Mouse (Mus musculus): ENCODE measurements at regions not wholly inside any gene's neighbourhood (a gene's known extent, or its start where the extent isn't known, plus 50 kb on each side); places are given as distances from the start of the nearest gene placed in this dataset.

DNA sequence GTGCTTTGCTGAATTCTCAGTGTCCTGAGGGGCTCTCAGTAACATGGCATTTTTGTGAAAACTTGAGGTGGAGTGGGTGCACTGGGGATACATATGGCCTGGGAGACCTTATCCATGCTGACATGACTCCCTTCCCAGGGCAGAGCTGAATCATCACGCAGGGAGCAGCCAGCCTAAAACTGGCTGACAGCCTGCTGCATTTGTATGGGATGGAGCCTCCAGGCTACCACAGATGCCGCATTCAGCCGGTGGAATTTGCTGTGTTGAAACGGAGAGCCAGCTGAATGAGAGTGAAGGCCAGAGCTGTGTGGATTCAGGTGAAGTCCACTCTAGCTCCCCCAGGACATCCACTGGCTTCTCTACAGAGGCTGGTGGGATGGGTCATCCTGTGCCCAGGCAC lies 85.9 kb upstream of the Prickle1 start:
- TF ChIP-seq POLR2A (IDR thresholded peaks at IDR 0.05; ENCODE audit: borderline replicate concordance, extremely low read depth, low read depth, low read length): no peak
- no peak for TF ChIP-seq CTCF (IDR thresholded peaks at IDR 0.05; ENCODE audit: insufficient read depth, low read length)
- WGBS: 69% methylated on average over 4 of the region's 4 CpGs
- H3K4me1 ChIP-seq (ENCODE audit: control insufficient read depth, insufficient read depth, low read length): no peaks in the 10 kb centered on the region

DNA sequence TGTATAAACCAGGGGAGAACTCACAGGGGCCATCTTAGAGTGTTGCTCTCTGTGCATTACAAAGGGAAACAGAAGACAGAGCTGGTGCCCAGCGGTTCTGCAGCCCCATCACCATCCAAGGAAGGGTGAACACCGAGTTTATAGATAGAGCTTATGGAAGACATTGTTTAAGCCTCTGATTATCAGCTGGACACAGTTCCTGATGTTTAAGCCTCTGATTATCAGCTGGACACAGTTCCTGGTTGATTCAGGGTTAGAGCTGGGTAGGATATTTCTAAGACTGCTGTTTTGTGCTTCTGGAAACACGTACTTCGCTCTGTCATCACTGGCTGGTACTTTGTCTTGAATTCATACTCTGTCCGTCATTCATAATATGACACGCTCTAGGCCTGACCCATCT lies 79.9 kb upstream of the Prickle1 start:
- no peak overlapping the region for H3K4me3 ChIP-seq (replicated peaks; ENCODE audit: extremely low read depth, low read depth, low read length)
- WGBS: 92% methylated on average over 6 of the region's 6 CpGs
- no peaks in the 10 kb centered on the region for H3K4me1 ChIP-seq (ENCODE audit: control insufficient read depth, insufficient read depth, low read length)
- DNase-seq: no peak
- TF ChIP-seq POLR2A (IDR thresholded peaks at IDR 0.05; ENCODE audit: borderline replicate concordance, extremely low read depth, low read depth, low read length) (no peak), CTCF (IDR thresholded peaks at IDR 0.05; ENCODE audit: insufficient read depth, low read length) (no peak)

More for the DNA sequence above, 85.9 kb upstream of the Prickle1 start:
- no peak overlapping the region for H3K4me3 ChIP-seq (replicated peaks; ENCODE audit: extremely low read depth, low read depth, low read length)
- DNase-seq: no peak

DNA sequence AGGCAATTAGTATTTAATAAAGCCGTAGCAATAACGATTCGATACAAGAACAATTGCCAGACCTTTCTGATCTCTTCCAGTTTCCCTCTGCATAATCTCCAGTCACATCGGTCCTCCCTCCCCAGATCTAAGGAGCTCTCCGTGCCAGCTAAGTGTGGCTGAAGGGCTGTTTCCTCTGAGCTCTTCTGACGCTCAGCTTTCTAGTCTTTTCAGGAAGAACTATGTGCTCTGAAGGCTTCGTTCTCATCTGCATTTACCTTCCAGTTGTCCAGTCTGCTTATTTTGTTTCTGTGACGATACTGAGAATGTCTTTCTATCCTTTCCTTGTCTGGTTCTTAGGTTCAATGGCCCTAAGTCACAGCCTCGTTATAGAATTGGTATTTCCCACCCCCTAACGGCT lies 78.3 kb upstream of the Prickle1 start:
- no peak for DNase-seq
- Histone ChIP-seq H3K4me3 (replicated peaks; ENCODE audit: extremely low read depth, low read depth, low read length) (no peak overlapping the region), H3K4me1 (ENCODE audit: control insufficient read depth, insufficient read depth, low read length) (no peaks in the 10 kb centered on the region)
- WGBS: 29% methylated on average over 10 of the region's 10 CpGs
- TF ChIP-seq CTCF (IDR thresholded peaks at IDR 0.05; ENCODE audit: insufficient read depth, low read length): no peak
- no peak for TF ChIP-seq POLR2A (IDR thresholded peaks at IDR 0.05; ENCODE audit: borderline replicate concordance, extremely low read depth, low read depth, low read length)

DNA sequence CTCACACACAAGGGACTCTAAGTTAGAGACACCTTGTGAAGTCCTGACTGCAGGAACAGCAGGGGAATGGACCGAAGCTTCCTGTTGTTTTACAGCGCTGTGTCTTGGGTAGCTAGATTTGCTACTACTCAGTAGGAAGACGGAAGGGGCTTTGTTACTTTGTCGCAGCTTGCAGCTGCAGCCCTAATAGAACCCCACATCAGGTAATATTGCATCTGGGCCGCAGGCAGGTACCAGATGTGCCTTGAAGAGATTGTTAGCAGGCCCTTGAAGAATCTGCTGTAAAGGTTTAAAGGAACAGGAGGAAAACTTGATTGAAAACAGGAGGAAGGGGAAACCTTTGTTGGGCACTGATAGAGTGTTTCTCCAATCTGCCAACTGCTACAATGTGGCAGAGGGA lies 68.2 kb upstream of the Prickle1 start:
- 77% methylated on average over 5 of the region's 5 CpGs for WGBS
- TF ChIP-seq POLR2A (IDR thresholded peaks at IDR 0.05; ENCODE audit: borderline replicate concordance, extremely low read depth, low read depth, low read length): no peak
- TF ChIP-seq CTCF (IDR thresholded peaks at IDR 0.05; ENCODE audit: insufficient read depth, low read length): no peak
- DNase-seq: no peak
- Histone ChIP-seq H3K4me1 (ENCODE audit: control insufficient read depth, insufficient read depth, low read length) (no peaks in the 10 kb centered on the region), H3K4me3 (replicated peaks; ENCODE audit: extremely low read depth, low read depth, low read length) (no peak overlapping the region)

DNA sequence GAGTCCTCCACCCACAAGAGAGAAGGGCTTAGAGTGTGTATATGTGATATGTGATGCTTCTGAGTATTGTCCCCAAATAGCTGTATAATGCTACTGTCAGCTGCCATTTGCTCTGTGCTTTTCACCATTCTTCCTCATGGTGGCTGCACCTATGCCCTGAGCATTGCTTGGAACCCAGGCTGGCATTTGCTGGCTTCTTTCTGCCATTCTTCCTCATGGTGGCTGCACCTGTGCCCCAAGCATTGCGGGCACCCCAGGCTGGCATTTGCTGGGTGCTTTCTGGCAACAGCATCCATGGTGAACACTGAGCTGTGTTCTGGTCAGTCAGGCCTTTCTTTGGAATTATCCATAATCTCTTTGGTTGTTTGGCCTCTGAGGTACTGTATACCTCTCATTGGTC lies 66.9 kb upstream of the Prickle1 start:
- WGBS: 95% methylated on average over 1 of the region's 1 CpGs
- TF ChIP-seq POLR2A (IDR thresholded peaks at IDR 0.05; ENCODE audit: borderline replicate concordance, extremely low read depth, low read depth, low read length) (no peak), CTCF (IDR thresholded peaks at IDR 0.05; ENCODE audit: insufficient read depth, low read length) (no peak)

DNA sequence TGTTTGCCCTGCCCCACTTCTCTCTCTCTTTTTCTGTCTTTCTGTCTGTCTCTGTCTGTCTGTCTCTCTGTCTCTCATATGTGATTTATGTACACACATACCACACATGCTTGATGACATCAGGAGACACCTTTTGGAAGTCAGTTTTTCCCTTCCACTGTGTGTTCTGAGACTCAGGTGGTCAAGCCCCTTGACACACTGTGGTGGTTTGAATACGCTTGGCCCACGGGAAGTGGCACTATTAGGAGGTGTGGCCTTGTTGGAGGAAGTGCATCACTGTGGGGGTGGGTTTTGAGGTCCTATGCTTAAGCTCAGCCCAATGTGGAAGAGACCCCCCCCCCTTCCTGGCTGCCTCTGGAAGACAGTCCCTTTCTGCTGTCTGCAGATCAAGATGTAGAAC lies 66.1 kb upstream of the Prickle1 start:
- TF ChIP-seq POLR2A (IDR thresholded peaks at IDR 0.05; ENCODE audit: borderline replicate concordance, extremely low read depth, low read depth, low read length): no peak
- TF ChIP-seq CTCF (IDR thresholded peaks at IDR 0.05; ENCODE audit: insufficient read depth, low read length): no peak
- 93% methylated on average over 2 of the region's 2 CpGs for WGBS
- Histone ChIP-seq H3K4me3 (replicated peaks; ENCODE audit: extremely low read depth, low read depth, low read length) (no peak overlapping the region), H3K4me1 (ENCODE audit: control insufficient read depth, insufficient read depth, low read length) (no peaks in the 10 kb centered on the region)
- DNase-seq: no peak

More for the DNA sequence above, 66.9 kb upstream of the Prickle1 start:
- no peak for DNase-seq
- Histone ChIP-seq H3K4me3 (replicated peaks; ENCODE audit: extremely low read depth, low read depth, low read length) (no peak overlapping the region), H3K4me1 (ENCODE audit: control insufficient read depth, insufficient read depth, low read length) (no peaks in the 10 kb centered on the region)

DNA sequence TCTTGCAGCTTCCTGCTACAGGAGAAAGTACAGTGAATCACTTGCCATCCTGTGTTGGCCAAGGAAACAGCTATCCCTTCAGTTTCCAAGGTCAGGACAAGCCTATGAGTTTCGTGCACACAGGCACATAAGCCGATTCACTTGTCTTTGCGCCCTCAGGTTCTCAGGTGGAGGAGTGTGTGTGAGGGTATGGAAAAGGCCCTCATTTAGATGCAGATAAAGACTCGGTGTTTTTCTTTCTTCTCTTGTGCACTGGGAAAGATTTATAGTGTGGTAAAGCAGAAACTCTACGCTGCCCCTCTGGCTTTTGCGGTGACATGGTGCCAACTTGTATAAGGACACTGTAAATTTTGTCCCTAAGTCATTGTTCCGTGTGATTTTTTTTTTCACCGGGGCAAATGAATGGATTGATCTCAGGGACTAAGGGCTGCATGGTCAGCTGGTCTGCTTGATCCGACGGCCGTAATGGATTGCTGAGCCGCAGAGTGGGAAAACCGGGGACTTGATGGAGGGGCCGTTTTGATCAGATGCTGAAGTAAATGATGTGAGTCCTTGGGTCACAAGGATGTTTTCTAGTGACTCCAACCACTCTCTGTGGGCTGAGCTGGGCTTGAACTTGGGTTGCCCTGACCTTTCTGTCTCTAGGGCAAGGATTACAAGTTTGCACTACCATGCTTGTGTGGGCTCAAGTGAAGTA lies 65.4 kb upstream of the Prickle1 start:
- no peak for DNase-seq
- Histone ChIP-seq H3K4me3 (replicated peaks; ENCODE audit: extremely low read depth, low read depth, low read length) (no peak overlapping the region), H3K4me1 (ENCODE audit: control insufficient read depth, insufficient read depth, low read length) (no peaks in the 10 kb centered on the region)
- WGBS: 92% methylated on average over 14 of the region's 14 CpGs
- TF ChIP-seq CTCF (IDR thresholded peaks at IDR 0.05; ENCODE audit: insufficient read depth, low read length): no peak
- no peak for TF ChIP-seq POLR2A (IDR thresholded peaks at IDR 0.05; ENCODE audit: borderline replicate concordance, extremely low read depth, low read depth, low read length)

DNA sequence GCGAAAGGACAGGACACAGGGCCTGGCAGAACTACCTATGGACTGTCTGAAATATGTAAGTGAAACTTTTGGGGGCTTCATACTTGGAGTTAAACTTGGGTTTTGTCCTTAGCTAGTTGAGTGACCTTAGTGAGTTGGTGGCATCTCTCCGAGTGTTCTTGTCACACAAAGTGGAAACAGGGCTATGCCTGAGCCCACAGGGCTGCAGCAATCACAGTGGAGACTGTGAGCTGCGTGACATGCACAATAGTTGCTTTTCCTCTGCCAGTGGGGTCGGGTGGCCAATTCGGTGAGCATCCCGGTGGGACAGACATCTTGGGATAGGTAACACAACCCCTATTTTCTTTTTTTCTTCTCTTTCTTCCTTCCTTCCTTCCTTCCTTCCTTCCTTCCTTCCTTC lies 61.5 kb upstream of the Prickle1 start:
- no peak for TF ChIP-seq CTCF (IDR thresholded peaks at IDR 0.05; ENCODE audit: insufficient read depth, low read length)
- no peak for TF ChIP-seq POLR2A (IDR thresholded peaks at IDR 0.05; ENCODE audit: borderline replicate concordance, extremely low read depth, low read depth, low read length)
- no peak for DNase-seq
- WGBS: 93% methylated on average over 6 of the region's 6 CpGs
- Histone ChIP-seq H3K4me3 (replicated peaks; ENCODE audit: extremely low read depth, low read depth, low read length) (no peak overlapping the region), H3K4me1 (ENCODE audit: control insufficient read depth, insufficient read depth, low read length) (no peaks in the 10 kb centered on the region)

DNA sequence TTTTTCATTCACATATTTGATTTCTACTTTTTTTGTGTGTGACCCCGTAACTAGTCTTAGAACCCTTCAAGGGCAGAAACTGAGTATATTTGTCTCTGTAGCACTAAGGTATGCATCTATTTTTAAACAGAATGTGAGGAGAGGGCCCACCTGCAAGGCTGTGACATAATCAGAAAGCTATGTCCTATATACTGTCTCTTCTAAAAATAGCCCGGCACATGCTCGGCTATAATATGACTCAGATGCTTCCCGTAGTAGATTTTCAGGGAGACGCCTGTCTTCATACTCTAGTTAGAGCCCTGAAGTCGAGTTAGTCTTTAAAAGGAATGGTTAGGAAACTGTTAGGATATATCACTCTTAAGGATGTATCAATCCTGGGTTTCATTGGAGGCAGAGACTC lies 61.0 kb upstream of the Prickle1 start:
- TF ChIP-seq CTCF (IDR thresholded peaks at IDR 0.05; ENCODE audit: insufficient read depth, low read length): no peak
- no peak for TF ChIP-seq POLR2A (IDR thresholded peaks at IDR 0.05; ENCODE audit: borderline replicate concordance, extremely low read depth, low read depth, low read length)
- WGBS: 37% methylated on average over 6 of the region's 6 CpGs
- no peaks in the 10 kb centered on the region for H3K4me1 ChIP-seq (ENCODE audit: control insufficient read depth, insufficient read depth, low read length)
- no peak overlapping the region for H3K4me3 ChIP-seq (replicated peaks; ENCODE audit: extremely low read depth, low read depth, low read length)
- no peak for DNase-seq

DNA sequence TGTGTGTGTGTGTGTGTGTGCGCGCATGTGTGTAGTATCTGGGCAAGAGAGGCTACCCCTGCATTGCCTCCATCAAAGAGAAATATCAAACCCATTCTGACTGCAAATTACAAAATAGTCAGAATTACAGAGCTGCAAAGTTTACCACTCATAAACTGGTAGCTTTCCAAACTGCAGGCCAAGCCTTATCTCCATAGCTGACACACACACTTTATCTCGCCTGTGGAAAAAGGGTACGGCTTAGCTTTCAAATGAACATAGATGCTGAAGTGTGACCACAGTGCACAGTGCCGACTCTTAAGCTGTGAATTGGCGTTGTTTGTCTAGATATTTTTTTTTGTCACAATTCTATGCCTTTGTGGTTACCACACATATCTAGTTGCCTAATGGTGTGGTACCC lies 60.1 kb upstream of the Prickle1 start:
- WGBS: 80% methylated on average over 6 of the region's 6 CpGs
- TF ChIP-seq POLR2A (IDR thresholded peaks at IDR 0.05; ENCODE audit: borderline replicate concordance, extremely low read depth, low read depth, low read length): no peak
- no peak for TF ChIP-seq CTCF (IDR thresholded peaks at IDR 0.05; ENCODE audit: insufficient read depth, low read length)
- no peak overlapping the region for H3K4me3 ChIP-seq (replicated peaks; ENCODE audit: extremely low read depth, low read depth, low read length)

More for the DNA sequence above, 60.1 kb upstream of the Prickle1 start:
- no peaks in the 10 kb centered on the region for H3K4me1 ChIP-seq (ENCODE audit: control insufficient read depth, insufficient read depth, low read length)
- DNase-seq: no peak

All from lung, adult 2 months (tissue).